In genomic region chr11:76496086-76496771, GRCm38 (mm10) we compare ENCODE assay signal across 9 mouse cellular contexts.
DNase-seq lines count a peak whose midpoint lies in the region; ATAC-seq and TF ChIP-seq lines count a peak whose summit lies in the region.
"Had no signal": no experiment of that assay in that cellular context is flagged by ENCODE, and none has a peak within 500 bp of the region (broad histone marks: within the 10 kb centered on the region; RNA-seq: fewer than 3 reads in every experiment).

No protein-coding gene starts in this region.

- no peak overlapping the region for H3K4me2 ChIP-seq in intestine, embryonic 15.5 days (replicated peaks)

- intact Hi-C loops in left cerebral cortex, postnatal 4 days (cut with DNase I), result loop anchor here (5.0 kb wide), 1 partner anchor 34 kb away; no protein-coding TSS in a partner anchor

- no peaks in the 10 kb centered on the region for H3K9me3 ChIP-seq in intestine, embryonic 15.5 days

- no peak overlapping the region for H3K9ac ChIP-seq in intestine, embryonic 15.5 days

- peak; percentile 43 to 48 for DNase-seq in cerebellum, adult 18-20 months
- DNase-seq in cerebellum, adult 8-10 months, result no peak
- DNase-seq in spleen, adult 2 months (ENCODE audit: low read depth in 1 of 2, low spot score in 2 of 2), result peak; percentile 41 to 66
- no peak for DNase-seq in spleen, adult 12 weeks (ENCODE audit: low spot score)
- peak; percentile 68 to 70 for DNase-seq in lung, postnatal 4 days
- DNase-seq in right cerebral cortex, postnatal 36 days (ENCODE audit: low spot score in 2 of 2), result no peak
- DNase-seq in left cerebral cortex, postnatal 4 days, result no peak

- no peak overlapping the region for H3K4me3 ChIP-seq in spleen, adult 2 months (ENCODE audit: extremely low read depth, insufficient read depth, insufficient read length)
- H3K4me3 ChIP-seq in intestine, embryonic 15.5 days (replicated peaks), result no peak overlapping the region

- WGBS in spleen, adult 2 months, result 27% methylated on average over 6 of the region's 6 CpGs
- WGBS in intestine, embryonic 15.5 days, result 70% methylated on average over 6 of the region's 6 CpGs

- peaks cover 16% of the 10 kb centered on the region; the same call in 1 of the 2 replicates for H3K4me1 ChIP-seq in spleen, adult 2 months (ENCODE audit: control insufficient read depth, insufficient read depth, insufficient read length)
- H3K4me1 ChIP-seq in intestine, embryonic 15.5 days (replicated peaks), result peaks cover 35% of the 10 kb centered on the region

- TF ChIP-seq POLR2A in spleen, adult 2 months (IDR thresholded peaks at IDR 0.05; ENCODE audit: low read depth, low read length), result no peak

- TF ChIP-seq CTCF in spleen, adult 2 months (IDR thresholded peaks at IDR 0.05; ENCODE audit: extremely low read depth, insufficient read depth, insufficient read length, insufficient replicate concordance), result peak; percentile 76; the same call in 1 of the 2 replicates

- peak; percentile 44 for ATAC-seq in intestine, embryonic 15.5 days
- ATAC-seq: Patski had no signal

- H3K27me3 ChIP-seq in spleen, adult 2 months (ENCODE audit: control insufficient read depth, insufficient read depth, low read length), result no peaks in the 10 kb centered on the region
- H3K27me3 ChIP-seq in intestine, embryonic 15.5 days (replicated peaks), result no peaks in the 10 kb centered on the region
- H3K27me3 ChIP-seq: Patski had no signal

- H3K36me3 ChIP-seq in spleen, adult 2 months (ENCODE audit: control insufficient read depth, insufficient read depth, low read length), result no peaks in the 10 kb centered on the region
- H3K36me3 ChIP-seq in intestine, embryonic 15.5 days, result no peaks in the 10 kb centered on the region

- H3K27ac ChIP-seq in spleen, adult 2 months (ENCODE audit: insufficient read depth, low read length), result no peak overlapping the region
- H3K27ac ChIP-seq in intestine, embryonic 15.5 days, result peak overlapping the region; percentile 98; the same call in 1 of the 2 replicates

Comparison
In these comparisons a context has a peak if more than half of its experiments do, and no peak if none do; other contexts are left out.
1. DNase-seq: peak in cerebellum, adult 18-20 months (2 of 2), spleen, adult 2 months (2 of 2) and lung, postnatal 4 days (2 of 2); none in cerebellum, adult 8-10 months (single experiment), spleen, adult 12 weeks (single experiment), right cerebral cortex, postnatal 36 days (0 of 2) and left cerebral cortex, postnatal 4 days (single experiment).